Mouse (Mus musculus) myocyte (in vitro differentiated cells): ENCODE results near the gene Sirpa.

Experiments
- E2F4 ChIP-seq: IDR thresholded peaks from one replicate; pipeline ENCODE4 v1.6.1; 2011; ENCODE audit warnings: mild to moderate bottlenecking, control low read depth, moderate library complexity; ENCODE audit not compliant: insufficient read depth
- POLR2A ChIP-seq: IDR thresholded peaks from one replicate; pipeline ENCODE4 v1.6.1; 2011; ENCODE audit warnings: low read depth, mild to moderate bottlenecking, control low read depth, moderate library complexity; ENCODE audit not compliant: insufficient read length
- REST ChIP-seq: IDR thresholded peaks from one replicate; pipeline ENCODE4 v1.6.1; 2011; ENCODE audit warnings: mild to moderate bottlenecking, control low read depth, moderate library complexity; ENCODE audit not compliant: insufficient read depth, insufficient read length
- TCF12 ChIP-seq: IDR thresholded peaks from one replicate; pipeline ENCODE4 v1.6.1; 2011; ENCODE audit warnings: mild to moderate bottlenecking, control low read depth; ENCODE audit not compliant: poor library complexity, insufficient read depth, severe bottlenecking

GRCm38 (mm10) chr2:129653632-129654031 lies 61.0 kb downstream of the Sirpa start:
- no peak for TF ChIP-seq TCF12
- no peak for TF ChIP-seq POLR2A
- TF ChIP-seq E2F4: no peak
- TF ChIP-seq REST: no peak
